Mouse (Mus musculus): ENCODE measurements around the gene Golt1a. TPM values are rescaled to one million over a fixed set of nuclear protein-coding genes. Genes with fewer than 3 reads are reported as not detected.

Golt1a gene
- polyA plus RNA-seq, 1 experiment: not detected

DNA sequence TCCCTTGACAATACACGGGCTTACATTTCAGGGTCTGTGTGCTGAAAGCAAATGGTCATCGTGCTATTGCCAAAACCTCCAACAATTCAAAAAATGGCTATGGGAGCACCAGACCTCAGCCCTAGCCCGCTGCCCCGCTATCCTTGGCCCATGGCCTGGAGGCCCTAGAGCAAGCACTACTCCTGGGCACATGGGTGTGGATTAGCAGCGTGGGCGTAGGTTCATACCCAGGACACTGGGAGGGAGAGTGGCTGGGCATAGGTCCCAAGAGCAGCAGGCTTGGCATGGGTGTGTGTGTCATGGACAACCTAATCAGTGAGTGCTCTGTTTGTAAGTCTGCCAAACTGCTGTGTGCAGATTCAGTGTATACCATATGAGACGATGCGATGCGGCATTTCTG, 13.2 kb upstream of the Golt1a start:
- Histone ChIP-seq H3K4me3 (replicated peaks) (peak overlapping the region; percentile 12), H3K27me3 (replicated peaks) (peaks cover 84% of the 10 kb centered on the region), H3K4me1 (peaks cover 16% of the 10 kb centered on the region), H3K36me3 (replicated peaks; ENCODE audit: low read length) (no peaks in the 10 kb centered on the region), H3K9me3 (no peaks in the 10 kb centered on the region)
- TF ChIP-seq FLI1 (IDR thresholded peaks at IDR 0.05; ENCODE audit: low read length): no peak

DNA sequence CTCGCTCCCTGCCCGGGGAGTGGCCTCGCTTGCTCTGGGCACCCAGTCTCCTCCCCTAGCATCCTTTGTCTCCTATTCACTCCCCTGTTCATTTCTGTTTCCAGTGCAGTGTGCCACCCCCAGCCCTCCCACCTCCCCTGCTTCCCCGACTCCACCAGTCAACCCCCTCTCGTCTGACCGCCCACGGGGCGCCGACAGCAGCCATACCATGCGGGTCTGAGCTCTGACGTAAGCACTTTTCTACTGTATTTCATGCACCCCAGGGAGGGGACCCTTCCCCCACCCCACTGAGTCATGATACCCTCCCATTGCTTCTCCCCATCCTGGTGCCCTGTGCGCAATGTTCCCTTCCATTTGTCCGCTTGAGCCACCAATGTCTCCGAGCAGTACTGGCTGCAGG, 10.8 kb upstream of the Golt1a start:
- TF ChIP-seq GATA1 (IDR thresholded peaks at IDR 0.05; ENCODE audit: borderline replicate concordance, low read length) (no peak), FLI1 (IDR thresholded peaks at IDR 0.05; ENCODE audit: low read length) (no peak)
- no peaks in the 10 kb centered on the region for H3K9me3 ChIP-seq
- H3K4me3 ChIP-seq (replicated peaks): peak overlapping the region; percentile 18
- peaks cover 86% of the 10 kb centered on the region for H3K27me3 ChIP-seq (replicated peaks)
- H3K4me1 ChIP-seq: peaks cover 16% of the 10 kb centered on the region
- H3K36me3 ChIP-seq (replicated peaks; ENCODE audit: low read length): no peaks in the 10 kb centered on the region

DNA sequence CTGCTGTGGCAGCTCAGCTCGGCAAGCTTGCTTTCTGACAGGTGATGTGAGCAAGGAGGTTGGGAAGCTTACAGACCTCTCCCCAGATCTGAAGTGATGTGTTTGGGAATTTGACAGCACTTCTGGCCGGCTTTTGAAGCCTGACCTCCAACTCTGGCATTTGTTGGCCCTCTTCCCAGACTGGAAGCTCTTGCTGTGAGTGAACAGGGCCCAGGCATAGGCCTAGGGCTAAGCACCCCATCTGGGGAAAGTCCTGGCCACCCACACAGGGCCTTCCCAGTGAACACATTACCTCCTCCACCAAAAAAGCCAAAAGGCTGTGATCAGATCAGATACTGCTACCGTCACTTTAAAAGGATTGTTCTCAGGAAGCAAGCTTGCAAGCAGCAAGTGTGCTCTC, 7.1 kb upstream of the Golt1a start:
- peaks cover 63% of the 10 kb centered on the region for H3K27me3 ChIP-seq (replicated peaks)
- H3K4me1 ChIP-seq: peaks cover 14% of the 10 kb centered on the region
- H3K36me3 ChIP-seq (replicated peaks; ENCODE audit: low read length): no peaks in the 10 kb centered on the region
- H3K4me3 ChIP-seq (replicated peaks): no peak overlapping the region
- H3K9me3 ChIP-seq: no peaks in the 10 kb centered on the region
- TF ChIP-seq FLI1 (IDR thresholded peaks at IDR 0.05; ENCODE audit: low read length) (no peak), GATA1 (IDR thresholded peaks at IDR 0.05; ENCODE audit: borderline replicate concordance, low read length) (no peak)

DNA sequence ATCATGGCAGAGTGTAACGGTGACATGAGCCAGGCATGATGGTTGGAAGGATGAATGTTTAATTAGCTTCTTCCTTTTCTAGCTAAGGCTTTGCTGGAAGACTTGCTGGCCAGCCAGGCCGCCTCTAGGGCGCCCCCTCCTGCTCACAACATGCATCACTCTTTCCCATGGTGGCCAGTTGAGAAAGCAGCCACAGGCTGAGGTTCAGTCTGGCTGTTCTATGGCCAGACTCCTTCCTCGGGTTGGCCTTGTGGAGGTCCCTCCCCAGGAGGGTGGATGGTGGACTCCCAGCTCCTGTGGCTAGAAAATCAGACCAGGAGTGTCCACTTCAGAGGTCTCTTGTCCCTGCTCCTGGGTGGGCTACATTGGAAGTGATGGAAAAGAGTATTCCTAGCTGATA, 2.8 kb upstream of the Golt1a start:
- Histone ChIP-seq H3K9me3 (no peaks in the 10 kb centered on the region), H3K4me3 (replicated peaks) (no peak overlapping the region), H3K4me1 (peaks cover 15% of the 10 kb centered on the region), H3K27me3 (replicated peaks) (peaks cover 42% of the 10 kb centered on the region), H3K36me3 (replicated peaks; ENCODE audit: low read length) (no peaks in the 10 kb centered on the region)
- TF ChIP-seq GATA1 (IDR thresholded peaks at IDR 0.05; ENCODE audit: borderline replicate concordance, low read length) (no peak), FLI1 (IDR thresholded peaks at IDR 0.05; ENCODE audit: low read length) (no peak)

DNA sequence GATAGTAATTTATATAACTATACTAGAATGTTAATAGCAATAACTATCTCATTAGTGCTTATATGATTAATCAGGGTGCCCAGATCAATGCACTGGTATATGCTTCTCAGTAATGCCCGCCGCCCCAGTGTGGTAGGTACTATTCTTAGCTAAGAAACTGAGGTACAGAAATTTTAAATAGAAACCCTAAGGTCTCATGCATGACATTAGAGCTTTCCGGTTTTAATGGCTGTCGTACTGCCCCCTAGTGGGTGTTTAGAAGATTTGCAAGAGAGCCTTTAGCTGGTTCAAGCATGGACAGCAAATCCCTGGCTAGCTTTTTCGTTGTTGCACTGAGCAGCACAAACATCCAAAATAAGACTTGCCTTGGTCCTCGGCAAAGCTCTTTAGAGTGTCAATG, 2.3 kb upstream of the Golt1a start:
- H3K9me3 ChIP-seq: no peaks in the 10 kb centered on the region
- H3K36me3 ChIP-seq (replicated peaks; ENCODE audit: low read length): no peaks in the 10 kb centered on the region
- no peak overlapping the region for H3K4me3 ChIP-seq (replicated peaks)
- H3K4me1 ChIP-seq: peaks cover 19% of the 10 kb centered on the region
- H3K27me3 ChIP-seq (replicated peaks): peaks cover 42% of the 10 kb centered on the region
- TF ChIP-seq FLI1 (IDR thresholded peaks at IDR 0.05; ENCODE audit: low read length): no peak
- TF ChIP-seq GATA1 (IDR thresholded peaks at IDR 0.05; ENCODE audit: borderline replicate concordance, low read length): no peak

DNA sequence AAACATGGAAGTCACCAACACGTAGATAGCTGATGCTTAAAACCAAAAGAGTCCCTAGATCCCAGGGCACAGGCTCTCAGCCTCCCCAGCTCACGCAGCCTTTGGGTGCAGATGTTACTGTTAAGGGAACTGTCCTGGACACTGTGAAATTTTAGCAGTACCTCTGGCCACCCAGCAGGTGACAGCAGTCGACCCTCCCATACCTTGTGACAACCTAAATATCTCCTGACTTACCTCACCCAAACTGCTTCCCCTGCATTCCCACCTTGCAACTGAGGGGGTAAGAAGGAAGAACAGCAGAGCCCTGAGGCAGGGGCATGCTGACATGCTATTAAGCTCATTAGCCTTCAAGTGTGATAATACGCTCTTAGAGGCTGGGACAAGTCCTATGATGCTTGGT, 1.6 kb downstream of the Golt1a start:
- Histone ChIP-seq H3K9me3 (no peaks in the 10 kb centered on the region), H3K4me3 (replicated peaks) (no peak overlapping the region), H3K27me3 (replicated peaks) (peaks cover 39% of the 10 kb centered on the region), H3K4me1 (peaks cover 19% of the 10 kb centered on the region), H3K36me3 (replicated peaks; ENCODE audit: low read length) (no peaks in the 10 kb centered on the region)
- TF ChIP-seq FLI1 (IDR thresholded peaks at IDR 0.05; ENCODE audit: low read length) (no peak), GATA1 (IDR thresholded peaks at IDR 0.05; ENCODE audit: borderline replicate concordance, low read length) (no peak)

DNA sequence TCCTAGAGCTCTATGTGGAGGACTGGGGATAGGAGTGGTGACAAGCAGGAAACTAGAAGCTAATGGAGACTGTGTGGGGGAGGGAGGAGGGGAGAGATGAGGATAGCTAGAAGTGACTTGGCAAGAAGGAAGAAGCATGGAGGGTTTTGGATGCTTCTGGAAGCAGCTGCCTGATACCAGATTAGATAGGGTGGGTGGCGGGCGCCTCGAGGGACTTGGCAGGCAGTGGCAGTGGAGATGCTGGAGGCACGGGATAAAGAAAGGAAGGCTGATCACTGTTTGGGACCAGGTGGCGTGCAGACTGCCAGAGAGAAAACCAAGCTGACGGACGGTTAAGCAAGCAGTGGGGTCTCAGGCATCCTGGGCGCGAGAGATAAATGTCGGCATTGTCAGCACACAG, 2.3 kb downstream of the Golt1a start:
- peaks cover 17% of the 10 kb centered on the region for H3K4me1 ChIP-seq
- H3K4me3 ChIP-seq (replicated peaks): peak overlapping the region; percentile 0
- TF ChIP-seq FLI1 (IDR thresholded peaks at IDR 0.05; ENCODE audit: low read length) (no peak), GATA1 (IDR thresholded peaks at IDR 0.05; ENCODE audit: borderline replicate concordance, low read length) (no peak)
- no peaks in the 10 kb centered on the region for H3K9me3 ChIP-seq
- H3K36me3 ChIP-seq (replicated peaks; ENCODE audit: low read length): no peaks in the 10 kb centered on the region
- H3K27me3 ChIP-seq (replicated peaks): peaks cover 39% of the 10 kb centered on the region

DNA sequence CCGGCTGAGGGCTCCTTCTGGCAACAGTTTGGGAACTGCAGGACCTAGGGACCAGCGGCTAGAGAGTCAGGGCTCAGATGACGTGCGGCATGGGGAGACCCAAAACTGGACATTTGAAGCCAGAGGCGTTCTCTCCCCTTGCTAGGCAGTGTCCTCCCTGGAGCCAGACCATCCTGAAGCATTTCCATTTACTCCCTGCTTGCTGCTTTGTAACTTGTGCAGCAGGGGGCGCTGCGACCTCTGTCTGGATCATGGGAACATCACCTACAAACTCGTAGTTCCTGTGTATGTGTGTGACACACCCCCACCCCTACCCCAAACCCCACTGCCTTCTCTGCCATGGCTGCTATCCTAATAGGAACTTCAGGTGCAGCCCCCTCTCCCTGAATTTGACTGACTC, 4.8 kb downstream of the Golt1a start:
- Histone ChIP-seq H3K36me3 (replicated peaks; ENCODE audit: low read length) (no peaks in the 10 kb centered on the region), H3K4me1 (peaks cover 16% of the 10 kb centered on the region), H3K4me3 (replicated peaks) (no peak overlapping the region), H3K9me3 (peaks cover 13% of the 10 kb centered on the region), H3K27me3 (replicated peaks) (peaks cover 39% of the 10 kb centered on the region)
- TF ChIP-seq FLI1 (IDR thresholded peaks at IDR 0.05; ENCODE audit: low read length) (no peak), GATA1 (IDR thresholded peaks at IDR 0.05; ENCODE audit: borderline replicate concordance, low read length) (no peak)

DNA sequence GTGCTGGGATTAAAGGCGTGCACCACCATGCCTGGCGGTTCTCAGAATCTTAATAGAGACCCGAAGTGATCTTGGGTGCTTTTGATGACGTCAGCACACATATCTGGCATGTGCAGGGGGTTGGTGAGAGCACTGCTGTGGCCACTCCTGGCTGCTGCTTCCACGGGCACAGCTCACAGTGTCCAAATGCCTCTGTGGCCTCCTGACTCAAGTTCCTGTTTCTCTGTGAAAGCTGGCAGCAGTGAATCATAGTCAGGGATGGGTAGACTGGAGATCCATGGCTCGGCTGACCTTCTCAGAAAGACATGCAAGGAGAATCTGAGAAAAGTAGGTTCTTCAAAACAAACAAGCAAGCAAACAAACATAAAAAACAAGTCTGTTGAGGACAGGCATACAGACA, 6.2 kb downstream of the Golt1a start:
- TF ChIP-seq FLI1 (IDR thresholded peaks at IDR 0.05; ENCODE audit: low read length) (no peak), GATA1 (IDR thresholded peaks at IDR 0.05; ENCODE audit: borderline replicate concordance, low read length) (no peak)
- Histone ChIP-seq H3K27me3 (replicated peaks) (peaks cover 30% of the 10 kb centered on the region), H3K4me3 (replicated peaks) (no peak overlapping the region), H3K4me1 (peaks cover 11% of the 10 kb centered on the region), H3K9me3 (peaks cover 21% of the 10 kb centered on the region), H3K36me3 (replicated peaks; ENCODE audit: low read length) (no peaks in the 10 kb centered on the region)

DNA sequence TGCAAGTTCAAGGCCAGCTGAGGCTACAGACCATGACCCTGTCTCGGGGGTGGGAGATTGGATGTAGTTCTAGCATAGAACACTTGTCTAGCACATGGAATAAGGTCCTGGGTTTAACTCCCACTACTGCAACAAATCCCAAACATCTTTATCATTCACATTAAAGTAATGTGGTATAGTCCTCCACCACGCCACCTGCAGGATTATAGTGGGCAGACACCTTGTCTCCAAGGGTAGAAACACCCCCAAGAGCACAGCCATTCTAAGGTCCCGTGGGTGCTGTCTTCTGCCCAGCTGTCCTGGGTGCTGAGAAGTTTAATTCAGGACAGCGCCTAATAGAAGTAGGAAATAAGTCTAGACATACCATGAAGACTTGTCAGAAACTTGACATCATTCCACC, 7.0 kb downstream of the Golt1a start:
- Histone ChIP-seq H3K36me3 (replicated peaks; ENCODE audit: low read length) (no peaks in the 10 kb centered on the region), H3K4me3 (replicated peaks) (no peak overlapping the region), H3K9me3 (peaks cover 21% of the 10 kb centered on the region), H3K4me1 (peaks cover 6% of the 10 kb centered on the region), H3K27me3 (replicated peaks) (peaks cover 26% of the 10 kb centered on the region)
- no peak for TF ChIP-seq FLI1 (IDR thresholded peaks at IDR 0.05; ENCODE audit: low read length)
- TF ChIP-seq GATA1 (IDR thresholded peaks at IDR 0.05; ENCODE audit: borderline replicate concordance, low read length): no peak

DNA sequence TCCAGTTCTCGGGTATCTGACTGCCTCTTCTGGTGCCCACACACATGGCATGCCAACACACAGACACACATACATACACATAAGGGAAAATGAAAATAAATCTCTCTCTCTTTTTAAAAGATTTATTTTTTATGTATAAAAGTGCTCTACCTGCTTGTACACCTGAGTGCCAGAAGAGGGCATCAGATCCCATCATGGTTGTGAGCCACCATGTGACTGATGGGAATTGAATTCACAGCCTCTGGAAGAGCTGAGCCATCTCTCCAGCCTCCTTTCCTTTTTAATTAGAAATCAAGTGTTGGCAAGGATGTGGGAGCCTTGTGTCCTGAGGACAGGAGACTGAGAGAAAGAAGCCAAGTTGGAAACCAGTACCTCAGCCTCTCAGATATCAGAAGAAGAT, 7.5 kb downstream of the Golt1a start:
- Histone ChIP-seq H3K4me3 (replicated peaks) (no peak overlapping the region), H3K36me3 (replicated peaks; ENCODE audit: low read length) (no peaks in the 10 kb centered on the region)
- TF ChIP-seq GATA1 (IDR thresholded peaks at IDR 0.05; ENCODE audit: borderline replicate concordance, low read length): no peak
- no peak for TF ChIP-seq FLI1 (IDR thresholded peaks at IDR 0.05; ENCODE audit: low read length)

More for the DNA sequence above, 7.5 kb downstream of the Golt1a start:
- peaks cover 25% of the 10 kb centered on the region for H3K27me3 ChIP-seq (replicated peaks)
- peaks cover under 1% of the 10 kb centered on the region for H3K4me1 ChIP-seq
- peaks cover 21% of the 10 kb centered on the region for H3K9me3 ChIP-seq
